Mouse (Mus musculus): Measurements from ENCODE around the gene Wnt5b. TPM values are rescaled to one million over a fixed set of nuclear protein-coding genes. Genes with fewer than 3 reads are reported as not detected.

Gene Wnt5b
- total RNA-seq, 2 experiments from 2014 or later: 1.7 to 1.9 TPM

- TF ChIP-seq CTCF (IDR thresholded peaks at IDR 0.05): no peak
- DNase-seq (ENCODE audit: extremely low spot score in 1 of 2, low spot score in 2 of 2): no peak
- Histone ChIP-seq H3K27ac (no peak overlapping the region), H3K4me3 (no peak overlapping the region)
- intact Hi-C loops (cut with DNase I): no loop called here
Measured at GRCm38 (mm10) chr6:119466921-119467784, 77.0 kb downstream of the Wnt5b start.

GRCm38 (mm10) chr6:119466161-119466560, 78.0 kb downstream of the Wnt5b start:
- intact Hi-C loops (cut with DNase I): no loop called here
- H3K4me3 ChIP-seq: no peak overlapping the region
- no peak for TF ChIP-seq CTCF (IDR thresholded peaks at IDR 0.05)
- no peak overlapping the region for H3K27ac ChIP-seq
- DNase-seq (ENCODE audit: extremely low spot score in 1 of 2, low spot score in 2 of 2): no peak

GRCm38 (mm10) chr6:119460391-119460790, 83.8 kb downstream of the Wnt5b start:
- Histone ChIP-seq H3K27ac (no peak overlapping the region), H3K4me3 (no peak overlapping the region)
- TF ChIP-seq CTCF (IDR thresholded peaks at IDR 0.05): no peak
- intact Hi-C loops (cut with DNase I): no loop called here
- DNase-seq (ENCODE audit: extremely low spot score in 1 of 2, low spot score in 2 of 2): no peak

- H3K4me3 ChIP-seq: no peak overlapping the region
- no peak for DNase-seq (ENCODE audit: extremely low spot score in 1 of 2, low spot score in 2 of 2)
- intact Hi-C loops (cut with DNase I): no loop called here
- TF ChIP-seq CTCF (IDR thresholded peaks at IDR 0.05): no peak
- H3K27ac ChIP-seq: no peak overlapping the region
Measured at GRCm38 (mm10) chr6:119459041-119459440, 85.1 kb downstream of the Wnt5b start.

- no peak for DNase-seq (ENCODE audit: extremely low spot score in 1 of 2, low spot score in 2 of 2)
- Histone ChIP-seq H3K4me3 (no peak overlapping the region), H3K27ac (no peak overlapping the region)
- intact Hi-C loops (cut with DNase I): no loop called here
- no peak for TF ChIP-seq CTCF (IDR thresholded peaks at IDR 0.05)
Measured at GRCm38 (mm10) chr6:119458166-119458565, 86.0 kb downstream of the Wnt5b start.

- DNase-seq (ENCODE audit: extremely low spot score in 1 of 2, low spot score in 2 of 2): peak; percentile 75 to 76
- peak overlapping the region; percentile 43 for H3K4me3 ChIP-seq
- peak overlapping the region; percentile 76 for H3K27ac ChIP-seq
- TF ChIP-seq CTCF (IDR thresholded peaks at IDR 0.05): no peak
- intact Hi-C loops (cut with DNase I): loop anchor here (1.0 kb wide), 1 partner anchor 26 kb away; no protein-coding TSS in a partner anchor
Measured at GRCm38 (mm10) chr6:119451981-119452499, 92.1 kb downstream of the Wnt5b start.

- H3K4me3 ChIP-seq: peak overlapping the region; percentile 43; the same call in 1 of the 2 replicates
- TF ChIP-seq CTCF (IDR thresholded peaks at IDR 0.05): no peak
- H3K27ac ChIP-seq: peak overlapping the region; percentile 54; the same call in 1 of the 2 replicates
- no peak for DNase-seq (ENCODE audit: extremely low spot score in 1 of 2, low spot score in 2 of 2)
- intact Hi-C loops (cut with DNase I): no loop called here
Measured at GRCm38 (mm10) chr6:119450965-119451943, 92.9 kb downstream of the Wnt5b start.

GRCm38 (mm10) chr6:119449060-119449499, 95.1 kb downstream of the Wnt5b start:
- DNase-seq (ENCODE audit: extremely low spot score in 1 of 2, low spot score in 2 of 2): no peak
- Histone ChIP-seq H3K4me3 (peak overlapping the region; percentile 19; the same call in 1 of the 2 replicates), H3K27ac (no peak overlapping the region)
- intact Hi-C loops (cut with DNase I): no loop called here
- TF ChIP-seq CTCF (IDR thresholded peaks at IDR 0.05): peak; percentile 31

GRCm38 (mm10) chr6:119448321-119449059, 95.7 kb downstream of the Wnt5b start:
- TF ChIP-seq CTCF (IDR thresholded peaks at IDR 0.05): no peak
- Histone ChIP-seq H3K27ac (no peak overlapping the region), H3K4me3 (peak overlapping the region; percentile 19; the same call in 1 of the 2 replicates)
- DNase-seq (ENCODE audit: extremely low spot score in 1 of 2, low spot score in 2 of 2): no peak
- intact Hi-C loops (cut with DNase I): no loop called here

- no peak for DNase-seq (ENCODE audit: extremely low spot score in 1 of 2, low spot score in 2 of 2)
- TF ChIP-seq CTCF (IDR thresholded peaks at IDR 0.05): no peak
- H3K4me3 ChIP-seq: no peak overlapping the region
- no peak overlapping the region for H3K27ac ChIP-seq
- intact Hi-C loops (cut with DNase I): no loop called here
Measured at GRCm38 (mm10) chr6:119445671-119446607, 98.2 kb downstream of the Wnt5b start.

All from left cerebral cortex, adult 2 months (tissue).